Mouse (Mus musculus) heart, embryonic 16.5 days (tissue): Measurements from ENCODE around the gene Ccdc190. TPM values are rescaled to one million over a fixed set of nuclear protein-coding genes. Genes with fewer than 3 reads are reported as not detected.

ENCODE experiments used
- ATAC-seq: fragments of 200-750 bp; cut with Nextera tagmentation; replicated peaks from 2 replicates; pipeline ENCODE4 v1.8.0; 2017; ENCODE audit warnings: moderate number of reproducible peaks; ENCODE audit not compliant: insufficient read depth, low FRiP score; ENCODE audit errors: extremely low read depth
- H3K27ac ChIP-seq: fragments of 300-500 bp; sonication (generic); 2 replicates; pipeline ENCODE4 v1.5.1; 2014; ENCODE audit warnings: mild to moderate bottlenecking, low read length, control low read depth, moderate library complexity
- H3K27me3 ChIP-seq: fragments of 300-500 bp; sonication (generic); 2 replicates; pipeline ENCODE4 v1.6.1; 2014; ENCODE audit warnings: low read length, mixed read lengths; ENCODE audit not compliant: control insufficient read depth, insufficient read depth
- H3K36me3 ChIP-seq: fragments of 300-500 bp; sonication (generic); 2 replicates; pipeline ENCODE4 v1.6.1; 2014; ENCODE audit not compliant: control insufficient read depth, insufficient read depth
- H3K4me1 ChIP-seq: fragments of 300-500 bp; sonication (generic); 2 replicates; pipeline ENCODE4 v1.6.1; 2014; ENCODE audit warnings: low read length, mixed read lengths; ENCODE audit not compliant: control insufficient read depth, insufficient read depth
- H3K4me2 ChIP-seq: fragments of 300-500 bp; sonication (generic); 2 replicates; pipeline ENCODE4 v1.6.1; 2014; ENCODE audit warnings: low read depth, mild to moderate bottlenecking, control low read depth, low read length
- H3K4me3 ChIP-seq: fragments of 300-500 bp; sonication (generic); 2 replicates; pipeline ENCODE4 v1.5.1; 2014; ENCODE audit warnings: mild to moderate bottlenecking, control low read depth, low read length
- H3K9ac ChIP-seq: fragments of 300-500 bp; sonication (generic); 2 replicates; pipeline ENCODE4 v1.6.1; 2014; ENCODE audit warnings: low read length, control low read depth
- H3K9me3 ChIP-seq: fragments of 300-500 bp; sonication (generic); replicated peaks from 2 replicates; pipeline ENCODE4 v1.6.1; 2016; ENCODE audit warnings: low read length; ENCODE audit not compliant: control insufficient read depth
- WGBS: fragments of 180-500 bp; shearing (Covaris S2); extraction: QIAGEN DNeasy Blood & Tissue Kit; methylation state at CpG from one replicate; pipeline ENCODE4 v1.1.7; 2014; 5-methylcytosine and 5-hydroxymethylcytosine counted together
- polyA plus RNA-seq: library from polyadenylated mRNA; unstranded; fragments of >200 nt; fragmentation: Nextera tagmentation; extraction: Ambion mirVana; gene quantifications from 2 replicates; pipeline ENCODE4 v1.2.1, GENCODE M21; 2015

The Ccdc190 gene
- 0.13 TPM in 1 of 2 replicates, not detected in the other for polyA plus RNA-seq

- no peaks in the 10 kb centered on the region for H3K36me3 ChIP-seq
- peak within 1 kb of the TSS; percentile 1 for H3K4me2 ChIP-seq
- ATAC-seq: no peak
- H3K27me3 ChIP-seq: no peaks in the 10 kb centered on the region
- no peaks in the 10 kb centered on the region for H3K9me3 ChIP-seq
- H3K4me1 ChIP-seq: peaks cover 2% of the 10 kb centered on the region; the same call in 1 of the 2 replicates
- no peak within 1 kb of the TSS for H3K27ac ChIP-seq
- WGBS: 19% methylated on average over 12 of the region's 12 CpGs
- H3K4me3 ChIP-seq: no peak within 1 kb of the TSS
- H3K9ac ChIP-seq: no peak within 1 kb of the TSS
Observed at GRCm38 (mm10) chr1:169928454-169928971, at the start of gene Ccdc190. TSS of gene Ccdc190 (plus strand) at chr1:169928648.

- Histone ChIP-seq H3K4me1 (no peaks in the 10 kb centered on the region), H3K9ac (no peak overlapping the region), H3K4me2 (no peak overlapping the region), H3K27me3 (no peaks in the 10 kb centered on the region), H3K27ac (no peak overlapping the region), H3K4me3 (no peak overlapping the region), H3K9me3 (no peaks in the 10 kb centered on the region), H3K36me3 (no peaks in the 10 kb centered on the region)
- ATAC-seq: no peak
- 79% methylated on average over 4 of the region's 4 CpGs for WGBS
Observed at GRCm38 (mm10) chr1:169879060-169879459, 49.4 kb upstream of the Ccdc190 start.

GRCm38 (mm10) chr1:169880181-169880580 lies 48.3 kb upstream of the Ccdc190 start:
- H3K4me2 ChIP-seq: no peak overlapping the region
- no peak overlapping the region for H3K27ac ChIP-seq
- H3K36me3 ChIP-seq: no peaks in the 10 kb centered on the region
- no peak for ATAC-seq
- H3K9ac ChIP-seq: no peak overlapping the region
- no peak overlapping the region for H3K4me3 ChIP-seq
- H3K27me3 ChIP-seq: no peaks in the 10 kb centered on the region
- H3K4me1 ChIP-seq: no peaks in the 10 kb centered on the region
- WGBS: 80% methylated on average over 5 of the region's 5 CpGs
- H3K9me3 ChIP-seq: no peaks in the 10 kb centered on the region

- Histone ChIP-seq H3K9ac (no peak overlapping the region), H3K27ac (no peak overlapping the region), H3K9me3 (no peaks in the 10 kb centered on the region), H3K27me3 (no peaks in the 10 kb centered on the region), H3K36me3 (no peaks in the 10 kb centered on the region), H3K4me3 (no peak overlapping the region), H3K4me1 (no peaks in the 10 kb centered on the region), H3K4me2 (no peak overlapping the region)
- WGBS: 68% methylated on average over 5 of the region's 5 CpGs
- no peak for ATAC-seq
Observed at GRCm38 (mm10) chr1:169883081-169883565, 45.3 kb upstream of the Ccdc190 start.

- no peak overlapping the region for H3K4me3 ChIP-seq
- H3K27me3 ChIP-seq: no peaks in the 10 kb centered on the region
- no peak for ATAC-seq
- no peak overlapping the region for H3K9ac ChIP-seq
- no peaks in the 10 kb centered on the region; the same call in 1 of the 2 replicates for H3K9me3 ChIP-seq
- no peak overlapping the region for H3K27ac ChIP-seq
- no peak overlapping the region for H3K4me2 ChIP-seq
- WGBS: 55% methylated on average over 2 of the region's 2 CpGs
- no peaks in the 10 kb centered on the region for H3K4me1 ChIP-seq
- H3K36me3 ChIP-seq: no peaks in the 10 kb centered on the region
Observed at GRCm38 (mm10) chr1:169889250-169889649, 39.2 kb upstream of the Ccdc190 start.

GRCm38 (mm10) chr1:169893976-169894375 lies 34.5 kb upstream of the Ccdc190 start:
- H3K4me1 ChIP-seq: no peaks in the 10 kb centered on the region
- no peaks in the 10 kb centered on the region for H3K27me3 ChIP-seq
- WGBS: 71% methylated on average over 2 of the region's 2 CpGs
- ATAC-seq: no peak
- H3K9me3 ChIP-seq: no peaks in the 10 kb centered on the region; the same call in 1 of the 2 replicates
- no peak overlapping the region for H3K4me2 ChIP-seq
- H3K9ac ChIP-seq: no peak overlapping the region
- H3K27ac ChIP-seq: no peak overlapping the region
- no peaks in the 10 kb centered on the region for H3K36me3 ChIP-seq
- no peak overlapping the region for H3K4me3 ChIP-seq

- WGBS: 55% methylated on average over 1 of the region's 1 CpGs
- no peak for ATAC-seq
- no peak overlapping the region for H3K4me2 ChIP-seq
- no peaks in the 10 kb centered on the region for H3K36me3 ChIP-seq
- no peak overlapping the region for H3K27ac ChIP-seq
- H3K27me3 ChIP-seq: no peaks in the 10 kb centered on the region
- H3K9ac ChIP-seq: no peak overlapping the region
- H3K9me3 ChIP-seq: no peaks in the 10 kb centered on the region; the same call in 1 of the 2 replicates
- H3K4me3 ChIP-seq: no peak overlapping the region
- H3K4me1 ChIP-seq: peaks cover 2% of the 10 kb centered on the region; the same call in 1 of the 2 replicates
Observed at GRCm38 (mm10) chr1:169895686-169896085, 32.8 kb upstream of the Ccdc190 start.

- WGBS: 33% methylated on average over 1 of the region's 1 CpGs
- Histone ChIP-seq H3K4me1 (peaks cover 11% of the 10 kb centered on the region), H3K27ac (no peak overlapping the region), H3K9me3 (no peaks in the 10 kb centered on the region), H3K36me3 (no peaks in the 10 kb centered on the region), H3K27me3 (no peaks in the 10 kb centered on the region), H3K9ac (no peak overlapping the region), H3K4me2 (no peak overlapping the region), H3K4me3 (no peak overlapping the region)
- ATAC-seq: no peak
Observed at GRCm38 (mm10) chr1:169897916-169898315, 30.5 kb upstream of the Ccdc190 start.

- no peak overlapping the region for H3K9ac ChIP-seq
- peaks cover 11% of the 10 kb centered on the region for H3K4me1 ChIP-seq
- ATAC-seq: no peak
- no peaks in the 10 kb centered on the region for H3K27me3 ChIP-seq
- no peak overlapping the region for H3K4me2 ChIP-seq
- WGBS: 82% methylated on average over 7 of the region's 7 CpGs
- H3K4me3 ChIP-seq: no peak overlapping the region
- H3K36me3 ChIP-seq: no peaks in the 10 kb centered on the region
- no peak overlapping the region for H3K27ac ChIP-seq
- no peaks in the 10 kb centered on the region for H3K9me3 ChIP-seq
Observed at GRCm38 (mm10) chr1:169898607-169899006, 29.8 kb upstream of the Ccdc190 start.
